Mouse (Mus musculus) monocyte, adult 5-6 weeks (primary cell): ENCODE measurements around the gene Zfp169. TPM values are rescaled to one million over a fixed set of nuclear protein-coding genes. Genes with fewer than 3 reads are reported as not detected.
"Not testable (repeated sequence)": the region's sequence is repeated elsewhere in the genome, so short reads cannot be mapped to it uniquely, and the experiment has no call there.

Experiments used
- ATAC-seq: fragments of 153-309, 156-312 bp; replicated peaks from 2 replicates; pipeline ENCODE4 v1.8.0; 2017; ENCODE audit warnings: mild to moderate bottlenecking; ENCODE audit not compliant: low TSS enrichment, insufficient number of reproducible peaks, severe bottlenecking, poor library complexity, low FRiP score
- total RNA-seq: library from RNA; stranded (forward); fragments of 200-1000, 200-491, 200-594 nt; gene quantifications from 3 replicates; pipeline ENCODE4 v1.2.3, GENCODE M21; 2017

The Zfp169 gene
- total RNA-seq, 1 experiment from 2014 or later: 8.3 TPM

DNA sequence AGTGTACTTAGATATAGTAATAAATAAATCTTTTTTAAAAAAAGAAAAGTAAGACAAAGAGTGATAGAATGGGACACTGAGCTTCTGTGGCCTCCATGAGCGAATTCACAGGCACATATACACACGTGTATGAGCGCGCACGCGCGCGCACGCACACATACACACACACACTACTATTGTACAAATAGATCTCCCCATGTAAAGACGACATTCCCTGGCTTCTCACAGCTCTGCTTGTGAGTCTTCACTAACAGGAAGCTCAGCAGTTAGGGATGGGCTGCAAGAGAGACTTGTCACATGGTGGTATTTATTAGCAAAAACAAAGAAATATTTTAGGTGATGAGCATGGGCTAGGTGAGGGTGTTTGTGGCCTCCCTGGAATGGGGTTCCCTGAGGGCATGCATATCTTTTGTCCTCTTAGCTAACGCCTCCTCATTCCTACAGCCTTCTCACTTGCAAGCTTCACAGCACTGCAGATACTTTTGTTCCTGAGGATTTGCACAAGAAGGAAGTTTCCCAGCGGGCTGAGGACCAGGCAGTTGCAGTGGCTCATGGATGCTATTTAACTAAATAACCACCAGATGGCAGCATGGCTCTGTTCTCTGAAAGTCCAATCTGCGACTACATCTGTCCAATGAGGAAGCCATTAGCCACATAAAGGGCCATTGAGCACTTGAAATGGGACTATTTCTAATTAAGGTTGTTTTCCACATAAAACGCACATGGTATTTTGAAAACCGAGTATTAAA is 15.0 kb upstream of the Zfp169 start:
- ATAC-seq: peak; percentile 93

DNA sequence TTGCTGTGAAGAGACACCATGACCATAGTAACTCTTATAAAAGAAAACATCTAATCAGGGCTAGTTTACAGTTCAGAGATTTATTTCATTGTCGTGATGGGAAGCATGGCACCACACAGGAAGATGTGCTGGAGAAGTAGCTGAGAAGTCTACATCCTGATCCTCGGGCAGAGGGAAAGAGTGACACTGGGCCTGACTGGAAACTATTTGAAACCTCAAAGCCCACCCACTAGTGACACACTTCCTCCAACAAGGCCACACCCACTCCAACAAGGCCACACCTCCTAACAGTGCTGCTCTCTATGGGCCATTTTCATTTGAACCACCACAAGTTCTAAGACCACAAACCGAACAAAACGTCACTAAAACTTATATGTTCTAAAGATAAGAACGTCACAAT is 12.5 kb upstream of the Zfp169 start:
- no peak for ATAC-seq

DNA sequence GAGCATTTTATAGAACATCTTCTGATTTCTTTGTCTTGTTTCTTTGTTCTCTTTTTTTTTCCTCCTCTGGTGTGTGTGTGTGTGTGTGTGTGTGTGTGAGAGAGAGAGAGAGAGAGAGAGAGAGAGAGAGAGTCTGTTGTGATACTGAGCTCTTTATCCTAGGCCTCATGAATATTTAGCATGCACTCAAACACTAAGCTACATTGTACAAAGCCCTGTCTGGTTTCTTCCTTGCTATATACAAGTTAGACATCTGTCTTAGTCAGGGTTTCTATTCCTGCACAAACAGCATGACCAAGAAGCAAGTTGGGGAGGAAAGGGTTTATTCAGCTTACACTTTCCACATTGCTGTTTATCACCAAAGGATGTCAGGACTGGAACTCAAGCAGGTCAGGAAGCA is 5.9 kb upstream of the Zfp169 start:
- ATAC-seq: not testable (repeated sequence)

DNA sequence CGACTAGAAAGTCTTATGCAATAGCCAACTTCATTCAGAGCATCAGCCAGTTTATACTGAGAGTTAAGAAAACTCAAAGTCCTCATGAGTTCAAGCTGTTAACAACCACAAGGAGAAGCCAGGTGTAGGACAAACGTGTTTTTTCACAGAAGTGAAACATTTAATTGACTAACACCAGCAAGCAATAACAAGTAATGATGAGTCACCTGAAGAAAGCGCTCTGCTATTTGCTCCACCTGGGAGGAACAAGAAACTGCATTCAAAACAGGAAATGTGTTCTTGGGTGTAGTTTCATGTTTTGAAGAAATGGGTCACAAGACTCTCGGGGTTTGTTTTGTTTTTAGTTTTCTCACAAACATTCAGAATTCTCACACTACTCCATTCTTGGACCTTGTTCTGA is 2.6 kb upstream of the Zfp169 start:
- ATAC-seq: no peak; the same call in 1 of the 2 replicates

DNA sequence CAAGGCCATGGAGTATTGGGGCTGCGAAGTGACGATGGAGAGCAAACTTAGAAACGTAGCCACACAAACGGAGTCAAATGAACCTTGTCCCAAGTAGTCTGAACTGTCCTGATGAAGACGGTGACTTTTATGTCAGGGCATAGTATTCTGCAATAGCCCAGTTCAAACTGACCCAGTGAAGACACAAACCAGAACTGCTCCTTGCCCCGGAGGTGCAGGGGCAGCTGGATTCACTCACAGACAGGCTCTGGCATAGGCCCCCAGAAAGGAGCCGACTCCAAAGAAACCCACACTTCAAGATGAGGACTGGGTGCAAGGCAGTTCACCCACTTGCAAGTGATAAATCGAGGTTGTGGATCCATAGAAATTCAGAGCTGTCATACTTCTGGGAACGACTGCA is 4.6 kb downstream of the Zfp169 start:
- ATAC-seq: no peak

DNA sequence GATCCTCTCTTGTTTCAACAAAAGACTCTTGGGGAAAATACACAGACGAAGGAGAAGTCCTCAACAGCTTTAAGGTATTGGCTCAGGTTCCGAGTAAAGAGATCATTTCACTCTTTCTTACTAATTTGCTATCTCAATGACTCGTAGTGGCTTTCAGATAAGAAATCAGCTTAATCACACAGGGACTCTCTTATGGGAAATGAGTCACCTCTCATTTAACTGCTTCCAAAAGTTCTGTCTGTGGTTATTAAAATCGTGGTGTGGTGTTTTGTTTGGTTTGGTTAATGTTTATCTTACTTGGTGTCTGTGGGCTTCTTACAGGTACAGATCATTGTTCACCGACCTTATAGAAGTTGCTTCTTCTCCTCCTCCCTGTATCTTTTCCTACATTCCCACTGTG is 10.8 kb downstream of the Zfp169 start:
- no peak for ATAC-seq

DNA sequence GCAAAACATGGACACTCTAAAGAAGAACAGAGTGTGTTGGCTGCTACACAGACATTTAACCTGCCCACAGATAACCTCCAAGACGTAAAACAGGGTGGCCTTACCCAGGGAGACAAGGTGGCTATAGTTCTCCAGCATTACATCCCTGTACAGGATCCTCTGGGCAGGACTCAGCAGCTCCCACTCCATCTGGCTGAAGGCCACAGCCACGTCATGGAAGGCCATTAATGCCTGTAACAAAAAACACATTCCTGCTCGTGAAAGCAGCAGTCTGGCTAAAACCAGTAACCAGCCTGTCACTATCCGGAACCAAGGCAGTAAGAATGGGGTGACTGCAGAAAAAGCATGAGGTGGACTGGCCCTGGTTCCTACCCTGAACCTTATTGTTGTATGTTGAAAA is 14.6 kb downstream of the Zfp169 start:
- no peak for ATAC-seq

DNA sequence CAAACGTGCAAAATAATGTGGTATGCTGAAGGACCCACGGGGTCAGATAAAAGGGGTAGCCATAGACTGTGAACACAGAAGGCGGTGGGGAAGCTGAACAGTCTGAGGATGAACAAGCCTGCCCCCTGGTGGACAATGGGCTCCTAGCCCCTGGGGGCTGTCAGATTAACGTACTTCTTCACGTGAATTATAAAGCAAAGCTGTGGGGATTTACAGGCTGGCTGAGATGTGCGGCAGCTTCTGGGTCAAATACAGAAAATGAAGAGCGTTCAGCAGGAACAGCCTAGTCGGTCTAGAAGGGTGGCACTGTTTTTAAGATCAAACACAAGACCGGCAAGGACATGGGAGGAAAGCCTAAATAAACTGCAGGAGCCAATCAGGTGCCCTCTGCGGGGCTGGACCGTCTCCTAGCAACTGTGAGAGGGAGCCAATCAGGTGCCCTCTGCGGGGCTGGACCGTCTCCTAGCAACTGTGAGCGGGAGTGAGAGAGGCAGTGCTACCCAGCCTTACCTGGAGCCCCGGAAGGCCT is 15.5 kb downstream of the Zfp169 start:
- no peak for ATAC-seq

DNA sequence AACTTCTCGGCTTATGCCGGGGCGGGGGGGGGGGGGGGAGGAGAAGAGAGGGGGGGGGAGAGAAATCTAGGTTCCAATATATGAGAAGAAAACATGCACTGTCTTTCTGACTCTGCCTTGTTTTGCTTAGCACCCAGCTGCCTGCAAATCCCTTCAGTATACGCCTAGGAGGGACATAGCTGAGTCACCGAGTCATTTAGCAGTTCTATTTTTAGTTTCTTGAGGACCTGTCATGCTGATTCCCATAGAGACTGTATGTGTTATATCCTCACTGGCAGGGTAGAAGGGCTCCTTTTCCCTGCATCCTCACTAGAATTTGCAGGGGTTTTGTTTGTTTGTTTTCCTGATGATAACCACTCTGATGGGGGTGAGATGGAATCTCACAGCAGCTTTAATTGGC is 20.1 kb downstream of the Zfp169 start:
- ATAC-seq: no peak

DNA sequence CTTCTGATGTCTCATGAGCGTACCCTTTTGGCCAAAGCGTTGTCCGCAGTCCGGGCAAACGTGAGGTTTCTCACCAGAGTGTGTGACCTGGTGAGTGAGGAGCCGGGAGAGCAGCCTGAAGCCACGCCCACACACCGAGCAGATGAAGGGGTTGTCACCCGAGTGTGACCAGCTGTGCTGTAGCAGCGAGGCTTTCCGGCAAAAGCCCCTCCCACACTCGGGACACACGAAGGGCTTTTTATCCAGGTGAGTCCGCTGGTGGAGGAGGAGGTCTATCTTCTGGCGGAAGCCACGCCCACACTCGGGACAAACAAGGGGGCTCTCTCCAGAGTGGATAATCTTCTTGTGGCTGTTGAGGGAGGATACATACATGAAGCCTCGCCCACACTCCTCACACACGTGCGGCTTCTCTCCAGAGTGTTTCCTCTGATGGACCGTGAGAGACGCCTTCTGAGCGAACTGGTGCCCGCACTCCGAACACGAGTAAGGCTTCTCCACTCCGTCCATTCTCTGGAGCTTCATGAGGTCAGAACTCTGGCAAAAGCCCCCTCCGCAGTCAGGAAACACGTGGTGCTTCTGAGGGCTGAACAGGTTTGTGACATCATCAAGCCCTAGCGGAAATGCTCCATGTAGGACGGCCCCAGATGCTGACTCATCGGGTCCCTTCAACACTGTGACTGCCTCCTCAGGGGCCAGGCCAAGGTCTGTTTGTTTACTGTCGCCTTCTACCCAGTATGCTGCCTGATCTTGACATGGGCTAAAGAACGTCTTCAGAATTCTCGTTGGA is 22.7 kb downstream of the Zfp169 start:
- ATAC-seq: no peak

DNA sequence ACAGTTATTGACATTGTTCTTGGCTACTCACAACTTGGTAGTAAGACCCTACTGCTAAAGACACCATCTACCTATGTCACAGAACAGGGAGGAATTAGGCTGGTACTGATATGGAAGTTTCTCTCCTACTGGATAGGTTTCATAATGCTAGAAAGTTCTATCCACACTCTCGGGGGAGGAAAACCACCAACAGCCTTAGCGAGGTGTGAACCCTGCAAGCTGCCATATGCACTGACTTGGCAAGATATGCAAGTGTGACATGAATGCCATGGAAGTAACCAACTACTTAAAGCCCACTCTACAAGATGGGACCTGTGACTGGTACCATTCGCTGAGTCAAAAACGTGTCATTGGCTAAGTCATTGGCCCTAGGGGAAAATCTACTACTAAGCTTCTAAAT is 29.6 kb downstream of the Zfp169 start:
- ATAC-seq: no peak

DNA sequence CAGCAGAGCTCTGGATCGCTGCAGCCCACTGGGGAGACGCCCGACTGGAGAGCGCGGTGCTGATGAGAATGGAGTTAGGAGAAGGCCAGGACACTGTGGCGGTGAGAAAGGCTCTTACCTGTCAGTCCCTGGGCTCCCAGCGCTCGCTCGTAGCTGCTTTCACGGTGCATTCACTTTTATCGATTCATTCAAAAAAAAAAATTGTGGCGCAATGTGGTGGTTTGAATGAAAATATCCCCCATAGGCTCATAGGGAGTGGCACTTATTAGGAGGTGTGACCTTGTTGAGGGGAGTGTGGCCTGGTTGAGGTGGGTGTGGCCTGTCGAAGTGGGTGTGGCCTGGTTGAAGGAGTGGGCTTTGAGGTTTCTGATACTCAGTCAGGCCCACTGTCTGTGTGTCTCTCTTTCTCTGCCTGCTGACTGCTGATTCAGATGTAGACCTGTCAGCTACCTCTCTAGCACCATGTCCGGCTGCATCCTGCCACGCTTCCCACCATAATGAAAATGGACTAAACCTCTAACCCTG is 44.5 kb downstream of the Zfp169 start:
- no peak for ATAC-seq

DNA sequence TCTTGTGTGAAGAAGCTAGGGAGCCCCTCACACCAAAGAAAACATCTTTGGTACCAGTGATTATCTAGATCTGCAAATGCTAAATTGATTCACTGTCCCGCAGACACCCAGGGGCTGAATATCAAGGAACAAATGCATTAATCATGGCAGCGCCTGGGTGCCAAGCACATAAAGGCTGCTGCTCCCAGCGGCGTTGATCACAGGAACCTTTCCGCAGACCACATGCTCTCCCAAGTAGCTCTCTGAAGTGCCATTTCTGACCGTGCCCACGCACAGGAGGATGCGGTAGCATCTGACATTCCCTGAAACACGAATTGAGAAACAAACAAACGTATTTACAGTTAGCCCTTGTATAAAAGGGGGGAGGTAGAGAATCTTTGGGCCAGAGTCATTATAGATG is 47.1 kb downstream of the Zfp169 start:
- ATAC-seq: no peak

DNA sequence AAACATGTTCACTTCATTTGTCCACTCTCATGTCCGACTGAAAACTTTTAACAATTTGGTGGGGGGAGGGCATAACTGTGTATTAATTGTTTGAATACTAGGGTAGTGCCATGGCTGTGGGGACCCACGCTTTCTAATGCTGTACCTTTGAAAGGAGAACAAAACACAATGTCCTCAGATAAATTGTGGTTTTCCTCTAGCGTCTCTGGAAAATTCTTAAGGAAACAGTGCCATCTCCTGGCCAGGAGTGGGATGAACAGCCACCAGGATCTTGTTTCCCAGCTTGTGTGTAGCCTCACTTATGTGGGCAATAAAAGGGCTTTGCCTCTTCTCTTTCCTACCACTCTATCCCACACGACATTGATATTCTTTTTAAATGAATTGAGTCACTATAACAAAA is 49.1 kb downstream of the Zfp169 start:
- ATAC-seq: 0 out of 2 replicates have a peak, but pooled peaks have one; percentile 40

DNA sequence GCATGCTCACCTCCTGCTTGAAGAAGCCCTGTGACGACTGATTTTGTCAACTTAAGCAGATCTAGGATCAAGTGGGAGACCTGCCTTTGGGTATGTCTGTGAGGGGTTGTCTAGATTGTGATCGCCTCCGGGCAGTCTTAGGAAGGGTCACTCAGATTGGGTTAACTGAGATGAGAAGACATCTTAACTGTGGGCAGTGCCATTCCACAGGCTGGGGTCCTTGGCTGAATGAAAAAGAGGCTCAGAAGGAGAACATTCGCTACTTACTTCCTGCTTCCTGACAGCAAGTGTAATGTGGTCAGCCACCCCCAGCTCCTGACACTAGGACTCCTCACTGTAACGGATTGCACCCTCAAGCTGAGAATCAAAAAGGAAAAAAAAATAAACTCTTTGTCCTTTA is 54.0 kb downstream of the Zfp169 start:
- no peak for ATAC-seq

DNA sequence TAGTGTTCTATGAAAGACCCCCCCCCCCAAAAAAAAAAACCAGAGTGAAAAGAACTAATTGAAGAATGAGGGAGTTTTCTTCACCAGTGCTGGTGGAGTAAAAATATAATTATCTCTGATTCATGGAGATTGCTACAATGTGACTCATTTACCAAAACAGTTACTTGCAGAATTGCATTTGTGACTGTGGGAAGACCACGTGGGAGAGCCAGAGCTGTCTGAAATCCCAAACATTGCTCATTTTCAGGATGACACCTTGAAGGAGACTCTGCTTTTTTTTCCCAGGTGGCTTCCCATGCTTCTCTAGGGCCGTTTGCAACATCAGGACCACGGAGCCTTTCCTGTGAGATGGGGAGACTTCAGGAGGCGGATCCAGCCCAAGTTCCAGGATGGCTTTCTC is 65.1 kb downstream of the Zfp169 start:
- no peak for ATAC-seq

DNA sequence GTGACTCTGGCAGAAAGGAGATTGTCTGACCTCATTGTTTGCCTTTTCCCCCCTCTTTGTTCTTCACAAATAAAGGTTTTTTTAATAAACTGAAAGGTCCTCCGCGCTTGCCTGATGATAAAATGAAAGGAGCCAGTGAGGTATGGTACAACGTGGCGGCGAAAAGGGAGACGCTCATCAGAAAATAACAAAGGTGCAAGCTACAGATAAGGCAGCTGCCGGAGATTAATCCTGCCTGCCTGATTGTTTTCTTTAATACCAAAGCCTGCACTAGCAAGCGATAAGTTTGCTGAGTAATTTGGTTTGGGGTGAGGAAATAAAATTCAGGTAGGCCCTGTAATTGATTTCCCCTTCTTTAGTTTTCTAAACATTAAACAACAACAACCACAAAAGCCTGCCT is 69.3 kb downstream of the Zfp169 start:
- no peak for ATAC-seq

DNA sequence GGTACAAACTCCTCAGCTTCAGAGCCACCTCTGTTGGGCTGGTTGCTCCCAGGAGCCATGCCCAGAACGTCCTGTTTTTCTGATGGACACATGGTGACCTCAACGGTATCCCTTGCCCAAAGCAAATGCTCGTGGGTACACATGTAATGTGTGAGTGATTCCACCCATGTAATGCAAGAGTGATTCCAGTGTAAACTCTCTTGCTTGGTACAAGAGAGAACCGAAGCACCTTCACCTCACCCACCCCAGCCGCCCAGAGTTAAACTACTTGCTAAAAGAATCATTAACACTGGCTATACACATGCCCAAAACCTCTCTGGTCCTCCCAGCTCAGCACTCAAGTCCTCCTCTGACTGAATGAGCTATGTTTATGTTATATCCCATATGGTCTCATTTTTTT is 74.9 kb downstream of the Zfp169 start:
- no peak for ATAC-seq
